Comparison of ENCODE assay signal across 8 mouse cellular contexts in genomic region chr1:72255062-72255853, GRCm38 (mm10). TPM values are rescaled to one million over a fixed set of nuclear protein-coding genes. Genes with fewer than 3 reads are reported as not detected.
DNase-seq lines count a peak whose midpoint lies in the region; ATAC-seq and TF ChIP-seq lines count a peak whose summit lies in the region.

No protein-coding gene starts in this region.

- ATAC-seq in intestine, postnatal 0 days, result peak; percentile 93
- ATAC-seq in liver, embryonic 12.5 days, result peak; percentile 94

- no peaks in the 10 kb centered on the region for H3K36me3 ChIP-seq in intestine, postnatal 0 days (ENCODE audit: control insufficient read depth, insufficient read depth)
- no peaks in the 10 kb centered on the region for H3K36me3 ChIP-seq in liver, embryonic 12.5 days

- H3K27ac ChIP-seq in intestine, postnatal 0 days (ENCODE audit: low read depth, low read length), result peak overlapping the region; percentile 93
- H3K27ac ChIP-seq in liver, embryonic 12.5 days, result peak overlapping the region; percentile 86

- no peaks in the 10 kb centered on the region for H3K9me3 ChIP-seq in intestine, postnatal 0 days (ENCODE audit: control insufficient read depth)
- H3K9me3 ChIP-seq in liver, embryonic 12.5 days (replicated peaks), result no peaks in the 10 kb centered on the region

- WGBS in intestine, postnatal 0 days, result 5% methylated on average over 15 of the region's 15 CpGs
- WGBS in liver, embryonic 12.5 days (ENCODE audit: insufficient replicate concordance), result under 1% methylated on average over 15 of the region's 15 CpGs

- H3K27me3 ChIP-seq in intestine, postnatal 0 days (replicated peaks; ENCODE audit: control insufficient read depth, insufficient read depth, low read length), result no peaks in the 10 kb centered on the region
- H3K27me3 ChIP-seq in liver, embryonic 12.5 days (replicated peaks), result no peaks in the 10 kb centered on the region

- H3K4me1 ChIP-seq in intestine, postnatal 0 days (replicated peaks; ENCODE audit: control insufficient read depth, insufficient read depth, low read length), result no peaks in the 10 kb centered on the region
- H3K4me1 ChIP-seq in liver, embryonic 12.5 days, result peaks cover 33% of the 10 kb centered on the region

- H3K9ac ChIP-seq in intestine, postnatal 0 days (ENCODE audit: low read depth, low read length), result peak overlapping the region; percentile 66
- peak overlapping the region; percentile 58 for H3K9ac ChIP-seq in liver, embryonic 12.5 days

- DNase-seq in 3134 (ENCODE audit: extremely low read depth, insufficient read length, low spot score), result peak; percentile 75
- DNase-seq in MN1 (ENCODE audit: low spot score), result peak; percentile 82
- peak; percentile 74 to 80 for DNase-seq in cerebellum, postnatal 10 days
- DNase-seq in frontal cortex, postnatal 10 days (ENCODE audit: low spot score in 2 of 2), result peak; percentile 47 to 75
- DNase-seq in naive thymus-derived CD4-positive, alpha-beta T cell, adult 2 months (ENCODE audit: low read depth), result peak; percentile 65
- DNase-seq in telencephalon, adult 2 months (ENCODE audit: low read depth, low spot score), result peak; percentile 77

- peak overlapping the region; percentile 41 for H3K4me3 ChIP-seq in intestine, postnatal 0 days (ENCODE audit: low read depth, low read length)
- H3K4me3 ChIP-seq in liver, embryonic 12.5 days, result peak overlapping the region; percentile 49

- TF ChIP-seq CTCF in intestine, postnatal 0 days (IDR thresholded peaks at IDR 0.05; ENCODE audit: low read depth), result peak; percentile 39; the same call in 1 of the 2 replicates

- H3K4me2 ChIP-seq in intestine, postnatal 0 days (replicated peaks; ENCODE audit: low read depth), result peak overlapping the region; percentile 73
- peak overlapping the region; percentile 74 for H3K4me2 ChIP-seq in liver, embryonic 12.5 days

RNA-seq across cellular contexts. Expression of gene Pecr, which starts 28.9 kb away (rescaled TPM):
- 67.9 and 88.6 TPM in 2 replicates for polyA plus RNA-seq in intestine, postnatal 0 days (2015; fragmentation: Nextera tagmentation; extraction: Ambion mirVana)
- polyA plus RNA-seq in liver, embryonic 12.5 days (2016; fragmentation: Nextera tagmentation; extraction: Ambion mirVana), result 33.7 and 34.4 TPM in 2 replicates

RNA-seq across cellular contexts. Expression of gene Tmem169, which starts 28.9 kb away (rescaled TPM):
- polyA plus RNA-seq in intestine, postnatal 0 days (2015; fragmentation: Nextera tagmentation; extraction: Ambion mirVana), result 1.3 TPM in 2 replicates
- 0.49 and 0.62 TPM in 2 replicates for polyA plus RNA-seq in liver, embryonic 12.5 days (2016; fragmentation: Nextera tagmentation; extraction: Ambion mirVana)

RNA-seq across cellular contexts. Expression of gene Mreg, which starts 43.2 kb away (rescaled TPM):
- polyA plus RNA-seq in intestine, postnatal 0 days (2015; fragmentation: Nextera tagmentation; extraction: Ambion mirVana), result 26.6 and 37.7 TPM in 2 replicates
- 5.2 and 5.8 TPM in 2 replicates for polyA plus RNA-seq in liver, embryonic 12.5 days (2016; fragmentation: Nextera tagmentation; extraction: Ambion mirVana)

RNA-seq across cellular contexts. Expression of gene Xrcc5, which starts 52.0 kb away (rescaled TPM):
- 14.0 and 14.3 TPM in 2 replicates for polyA plus RNA-seq in intestine, postnatal 0 days (2015; fragmentation: Nextera tagmentation; extraction: Ambion mirVana)
- 25.7 and 27.9 TPM in 2 replicates for polyA plus RNA-seq in liver, embryonic 12.5 days (2016; fragmentation: Nextera tagmentation; extraction: Ambion mirVana)

Comparison
In these comparisons a context has a peak if more than half of its experiments do, and no peak if none do; other contexts are left out.
1. Peak in every context shown above with its lines: DNase-seq, ATAC-seq, H3K4me3 ChIP-seq and H3K27ac ChIP-seq.